Mouse (Mus musculus) hindbrain, embryonic 12.5 days (tissue): ENCODE data around the gene Tmem242. TPM values are rescaled to one million over a fixed set of nuclear protein-coding genes. Genes with fewer than 3 reads are reported as not detected.

ENCODE experiments used
- ATAC-seq: fragments of 200-750 bp; cut with Nextera tagmentation; 2 replicates; pipeline ENCODE4 v1.8.0; 2017; ENCODE audit warnings: moderate TSS enrichment; ENCODE audit not compliant: low FRiP score
- H3K27ac ChIP-seq: fragments of 300-500 bp; sonication (generic); 2 replicates; pipeline ENCODE4 v1.5.1; 2016; ENCODE audit warnings: mild to moderate bottlenecking
- H3K27me3 ChIP-seq: fragments of 300-500 bp; sonication (generic); 2 replicates; pipeline ENCODE4 v1.6.1; 2016; ENCODE audit warnings: mild to moderate bottlenecking
- H3K36me3 ChIP-seq: fragments of 300-500 bp; sonication (generic); 2 replicates; pipeline ENCODE4 v1.6.1; 2016; ENCODE audit warnings: mild to moderate bottlenecking
- H3K4me1 ChIP-seq: fragments of 300-500 bp; sonication (generic); 2 replicates; pipeline ENCODE4 v1.6.1; 2016
- H3K4me2 ChIP-seq: fragments of 300-500 bp; sonication (generic); replicated peaks from 2 replicates; pipeline ENCODE4 v1.6.1; 2016; ENCODE audit warnings: mild to moderate bottlenecking
- H3K4me3 ChIP-seq: fragments of 300-500 bp; sonication (generic); 2 replicates; pipeline ENCODE4 v1.5.1; 2016; ENCODE audit warnings: mild to moderate bottlenecking
- H3K9ac ChIP-seq: fragments of 300-500 bp; sonication (generic); 2 replicates; pipeline ENCODE4 v1.6.1; 2016; ENCODE audit warnings: mild to moderate bottlenecking, moderate library complexity
- H3K9me3 ChIP-seq: fragments of 300-500 bp; sonication (generic); replicated peaks from 2 replicates; pipeline ENCODE4 v1.6.1; 2016; ENCODE audit warnings: mild to moderate bottlenecking
- whole genome bisulfite sequencing: fragments of 180-500 bp; shearing (Covaris S2); methylation state at CpG from one replicate; pipeline ENCODE4 v1.1.7; 2016; 5-methylcytosine and 5-hydroxymethylcytosine counted together
- microRNA-seq: library from miRNA; unstranded; fragments of <30 nt; microRNA quantifications from one replicate; pipeline ENCODE4, GENCODE M21; 2017
- polyA plus RNA-seq: library from polyadenylated mRNA; unstranded; fragments of >200 nt; fragmentation: Nextera tagmentation; extraction: Ambion mirVana; gene quantifications from 2 replicates; pipeline ENCODE4 v1.2.1, GENCODE M21; 2016

Gene Tmem242
- polyA plus RNA-seq, 1 experiment from 2014 or later, result 114 TPM

DNA sequence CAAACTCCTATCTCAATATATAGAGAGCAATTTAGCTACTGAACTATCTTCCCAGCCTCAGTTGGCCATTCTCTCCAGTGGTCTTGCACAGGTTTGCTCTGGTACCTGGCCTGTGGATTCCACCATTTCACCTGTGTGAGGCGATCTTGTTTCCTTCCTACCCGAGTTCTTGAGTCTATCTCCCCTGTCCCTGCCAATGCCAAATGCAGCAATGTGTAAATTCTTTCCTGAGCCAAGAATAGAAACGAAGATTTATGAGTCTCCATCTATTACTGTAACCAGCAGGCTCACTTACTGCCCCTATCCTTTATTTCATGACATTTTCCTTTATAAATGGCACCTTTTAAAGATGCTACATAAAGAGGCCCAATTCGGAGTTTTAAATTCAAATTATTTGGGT lies 69.0 kb downstream of the Tmem242 start:
- no peak overlapping the region for H3K27ac ChIP-seq
- H3K9me3 ChIP-seq, result no peaks in the 10 kb centered on the region
- no peak for ATAC-seq
- no peak overlapping the region for H3K4me2 ChIP-seq
- 68% methylated on average over 4 of the region's 4 CpGs for WGBS
- H3K9ac ChIP-seq, result no peak overlapping the region
- H3K27me3 ChIP-seq, result no peaks in the 10 kb centered on the region
- H3K4me3 ChIP-seq, result no peak overlapping the region
- 0 out of 2 replicates have a peak, but pooled peaks cover 3% of the 10 kb centered on the region for H3K4me1 ChIP-seq
- no peaks in the 10 kb centered on the region for H3K36me3 ChIP-seq

GRCm38 (mm10) chr17:5365992-5366398 lies 74.1 kb downstream of the Tmem242 start:
- Histone ChIP-seq H3K36me3 (no peaks in the 10 kb centered on the region), H3K4me1 (0 out of 2 replicates have a peak, but pooled peaks cover 11% of the 10 kb centered on the region), H3K9ac (no peak overlapping the region), H3K4me3 (no peak overlapping the region), H3K4me2 (no peak overlapping the region), H3K27ac (no peak overlapping the region), H3K27me3 (no peaks in the 10 kb centered on the region), H3K9me3 (no peaks in the 10 kb centered on the region)
- 66% methylated on average over 8 of the region's 8 CpGs for WGBS
- 0 out of 2 replicates have a peak, but pooled peaks have one; percentile 19 for ATAC-seq

Small RNA genes lying within 50 kb of the gene (microRNA-seq; reads per million reads assigned to microRNA genes)
- not detected for gene Gm22475

Other genes starting within 250 kb of the Tmem242 start
- gene Ldhal6b, start 21.5 kb downstream of the Tmem242 start, polyA plus RNA-seq, result not detected in 2 replicates
- gene Zdhhc14, start 52.3 kb upstream of the Tmem242 start, polyA plus RNA-seq, result 6.1 and 7.2 TPM in 2 replicates